Mouse (Mus musculus): ENCODE data around the gene Olfr147.

DNA sequence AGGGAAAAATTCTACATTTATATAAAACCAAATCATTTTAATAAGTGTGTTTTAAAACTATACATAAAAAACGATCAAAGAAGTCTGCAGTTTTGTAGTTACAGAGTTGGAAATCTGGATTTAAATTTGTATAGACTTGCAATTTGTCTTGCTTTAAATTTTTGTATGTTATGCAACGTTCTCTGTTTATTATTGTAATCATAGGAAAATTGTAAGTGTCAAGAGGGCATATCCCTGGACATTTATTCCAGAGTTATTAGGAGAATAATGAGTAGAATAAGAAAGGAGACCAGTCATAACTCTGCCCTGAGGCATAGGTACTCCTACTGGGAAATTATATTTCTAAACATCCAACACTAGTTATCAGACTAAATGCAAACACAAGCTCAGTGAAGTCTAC is 24.7 kb upstream of the Olfr147 start, which contains the start of gene Olfr251:
- TF ChIP-seq POLR2A (IDR thresholded peaks at IDR 0.05; ENCODE audit: borderline replicate concordance, low read depth, low read length) (no peak), CTCF (IDR thresholded peaks at IDR 0.05; ENCODE audit: low read depth, low read length) (no peak)
